Mouse (Mus musculus) stomach, embryonic 16.5 days (tissue): Measurements from ENCODE around the gene Chtop. TPM values are rescaled to one million over a fixed set of nuclear protein-coding genes. Genes with fewer than 3 reads are reported as not detected.

Experiments used
- ATAC-seq: fragments of 200-750 bp; cut with Nextera tagmentation; 2 replicates; pipeline ENCODE4 v1.8.0; 2017; ENCODE audit warnings: moderate number of reproducible peaks, moderate TSS enrichment; ENCODE audit not compliant: insufficient read depth, low FRiP score
- H3K27ac ChIP-seq: fragments of 300-500 bp; sonication (generic); 2 replicates; pipeline ENCODE4 v1.5.1; 2014; ENCODE audit warnings: low read length
- H3K27me3 ChIP-seq: fragments of 300-500 bp; sonication (generic); 2 replicates; pipeline ENCODE4 v1.6.1; 2014; ENCODE audit warnings: low read length, control low read depth, mixed read lengths; ENCODE audit not compliant: control insufficient read depth, insufficient read depth
- H3K36me3 ChIP-seq: fragments of 300-500 bp; sonication (generic); 2 replicates; pipeline ENCODE4 v1.6.1; 2014; ENCODE audit warnings: low read length; ENCODE audit not compliant: control insufficient read depth, insufficient read depth
- H3K4me1 ChIP-seq: fragments of 300-500 bp; sonication (generic); 2 replicates; pipeline ENCODE4 v1.6.1; 2014; ENCODE audit warnings: low read length, control low read depth, mixed read lengths; ENCODE audit not compliant: control insufficient read depth, insufficient read depth
- H3K4me2 ChIP-seq: fragments of 300-500 bp; sonication (generic); 2 replicates; pipeline ENCODE4 v1.6.1; 2014; ENCODE audit warnings: low read depth, low read length, mixed read lengths
- H3K4me3 ChIP-seq: fragments of 300-500 bp; sonication (generic); replicated peaks from 2 replicates; pipeline ENCODE4 v1.5.1; 2014; ENCODE audit warnings: mild to moderate bottlenecking, low read length
- H3K9ac ChIP-seq: fragments of 300-500 bp; sonication (generic); 2 replicates; pipeline ENCODE4 v1.6.1; 2014; ENCODE audit warnings: low read length
- H3K9me3 ChIP-seq: fragments of 300-500 bp; sonication (generic); replicated peaks from 2 replicates; pipeline ENCODE4 v1.6.1; 2016; ENCODE audit warnings: low read length, control low read depth; ENCODE audit not compliant: control insufficient read depth
- WGBS: fragments of 180-500 bp; shearing (Covaris S2); extraction: QIAGEN DNeasy Blood & Tissue Kit; methylation state at CpG from one replicate; pipeline ENCODE4 v1.1.7; 2014; 5-methylcytosine and 5-hydroxymethylcytosine counted together
- polyA plus RNA-seq: library from polyadenylated mRNA; unstranded; fragments of >200 nt; fragmentation: Nextera tagmentation; extraction: Ambion mirVana; gene quantifications from 2 replicates; pipeline ENCODE4 v1.2.1, GENCODE M21; 2015

Chtop gene
- polyA plus RNA-seq, 1 experiment from 2014 or later = 105 TPM

DNA sequence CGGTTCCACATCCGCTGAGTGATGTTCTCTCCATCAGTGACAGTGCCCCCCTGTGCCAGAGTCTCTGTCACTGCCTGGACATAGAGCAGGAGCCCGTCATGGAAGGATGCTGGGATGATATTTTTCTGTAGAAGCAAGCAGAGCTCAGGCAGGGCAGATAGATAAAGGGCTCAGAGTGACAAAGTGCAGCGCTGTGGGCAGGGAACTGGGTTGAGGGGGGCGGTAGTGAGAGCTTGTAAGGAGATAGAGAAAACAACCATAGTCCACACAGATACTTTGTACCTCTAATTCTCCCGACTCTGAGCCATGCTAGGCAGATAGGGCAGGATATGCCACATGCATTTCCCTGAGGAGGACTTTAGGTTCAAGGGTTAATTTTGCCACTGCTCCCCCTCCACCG lies 46.7 kb downstream of the Chtop start:
- Histone ChIP-seq H3K4me2 (no peak overlapping the region), H3K4me1 (peaks cover 6% of the 10 kb centered on the region; the same call in 1 of the 2 replicates), H3K36me3 (no peaks in the 10 kb centered on the region), H3K9me3 (no peaks in the 10 kb centered on the region), H3K27me3 (peaks cover 22% of the 10 kb centered on the region), H3K27ac (no peak overlapping the region), H3K4me3 (no peak overlapping the region), H3K9ac (no peak overlapping the region)
- ATAC-seq = no peak
- WGBS = 34% methylated on average over 7 of the region's 7 CpGs

GRCm38 (mm10) chr3:90461935-90462334 lies 47.4 kb downstream of the Chtop start:
- Histone ChIP-seq H3K27ac (no peak overlapping the region), H3K4me1 (peaks cover 6% of the 10 kb centered on the region; the same call in 1 of the 2 replicates), H3K4me2 (no peak overlapping the region), H3K4me3 (no peak overlapping the region), H3K9me3 (no peaks in the 10 kb centered on the region), H3K36me3 (no peaks in the 10 kb centered on the region), H3K9ac (no peak overlapping the region), H3K27me3 (peaks cover 22% of the 10 kb centered on the region)
- ATAC-seq = no peak
- 92% methylated on average over 3 of the region's 3 CpGs for WGBS

DNA sequence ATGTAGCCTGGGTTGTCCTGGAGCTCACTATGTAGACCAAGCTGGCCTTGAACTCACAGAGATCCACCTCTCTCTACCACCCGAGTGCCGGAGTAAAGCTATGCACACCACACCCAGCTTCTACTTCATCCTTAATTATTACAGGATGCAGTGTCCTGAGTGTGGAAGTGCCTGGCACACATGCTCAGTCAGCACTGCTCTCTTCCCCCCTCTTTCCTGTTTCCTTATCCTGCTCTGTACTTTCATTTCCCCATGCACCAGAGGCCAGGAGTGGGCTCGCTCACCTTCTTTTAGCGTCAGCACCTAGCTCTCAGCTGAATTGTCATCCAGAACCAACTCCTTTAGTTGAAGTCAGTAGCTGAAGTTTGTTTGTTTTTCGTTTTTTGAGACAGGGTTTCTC lies 49.0 kb downstream of the Chtop start:
- no peaks in the 10 kb centered on the region for H3K36me3 ChIP-seq
- 68% methylated on average over 5 of the region's 5 CpGs for WGBS
- H3K27me3 ChIP-seq = peaks cover 19% of the 10 kb centered on the region
- no peak for ATAC-seq
- H3K9me3 ChIP-seq = no peaks in the 10 kb centered on the region
- H3K9ac ChIP-seq = no peak overlapping the region
- no peak overlapping the region for H3K4me2 ChIP-seq
- peaks cover 3% of the 10 kb centered on the region; the same call in 1 of the 2 replicates for H3K4me1 ChIP-seq
- no peak overlapping the region for H3K4me3 ChIP-seq
- H3K27ac ChIP-seq = no peak overlapping the region

DNA sequence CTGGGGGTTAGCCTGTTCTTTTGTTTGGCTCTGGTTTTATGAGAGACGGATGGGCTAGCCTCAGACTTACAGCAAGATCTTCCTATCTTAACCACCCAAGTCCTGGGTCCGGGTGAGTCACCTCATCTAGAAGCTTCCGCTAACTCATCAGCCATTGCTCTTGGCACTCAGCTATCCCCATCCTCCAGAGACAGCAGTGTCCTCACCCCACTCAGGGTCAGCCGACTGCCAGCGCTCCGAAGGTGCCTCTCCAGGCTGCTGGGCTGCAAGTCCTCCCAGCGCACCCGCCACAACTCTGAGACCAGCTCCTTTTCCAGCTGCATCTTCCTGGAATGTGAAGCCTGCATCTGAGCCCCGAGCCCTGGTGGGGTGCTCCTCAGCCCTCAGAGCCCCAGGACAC lies 49.6 kb downstream of the Chtop start:
- peaks cover 13% of the 10 kb centered on the region for H3K27me3 ChIP-seq
- 0 out of 2 replicates have a peak, but pooled peaks cover under 1% of the 10 kb centered on the region for H3K4me1 ChIP-seq
- no peak for ATAC-seq
- WGBS = 74% methylated on average over 9 of the region's 9 CpGs
- H3K4me2 ChIP-seq = no peak overlapping the region
- no peak overlapping the region for H3K4me3 ChIP-seq
- H3K27ac ChIP-seq = no peak overlapping the region
- H3K9ac ChIP-seq = no peak overlapping the region
- no peaks in the 10 kb centered on the region for H3K9me3 ChIP-seq
- H3K36me3 ChIP-seq = no peaks in the 10 kb centered on the region

- H3K4me2 ChIP-seq = no peak overlapping the region
- 81% methylated on average over 14 of the region's 14 CpGs for WGBS
These were observed 54.4 kb downstream of the Chtop start for GRCm38 (mm10) chr3:90454931-90455330.

GRCm38 (mm10) chr3:90451396-90452095 lies 57.8 kb downstream of the Chtop start:
- Histone ChIP-seq H3K4me1 (peaks cover 9% of the 10 kb centered on the region), H3K9me3 (no peaks in the 10 kb centered on the region), H3K36me3 (no peaks in the 10 kb centered on the region), H3K9ac (no peak overlapping the region), H3K4me2 (0 out of 2 replicates have a peak overlapping the region, but pooled peaks have one; percentile 26), H3K27me3 (no peaks in the 10 kb centered on the region), H3K4me3 (no peak overlapping the region), H3K27ac (no peak overlapping the region; the same call in 1 of the 2 replicates)
- 43% methylated on average over 10 of the region's 10 CpGs for WGBS
- ATAC-seq = no peak

More at GRCm38 (mm10) chr3:90454931-90455330, 54.4 kb downstream of the Chtop start:
- Histone ChIP-seq H3K36me3 (no peaks in the 10 kb centered on the region), H3K9ac (no peak overlapping the region), H3K4me1 (peaks cover 3% of the 10 kb centered on the region; the same call in 1 of the 2 replicates), H3K4me3 (no peak overlapping the region), H3K9me3 (no peaks in the 10 kb centered on the region), H3K27me3 (no peaks in the 10 kb centered on the region), H3K27ac (no peak overlapping the region)
- ATAC-seq = no peak

GRCm38 (mm10) chr3:90450874-90451273 lies 58.4 kb downstream of the Chtop start:
- Histone ChIP-seq H3K27me3 (no peaks in the 10 kb centered on the region), H3K4me3 (no peak overlapping the region), H3K9me3 (no peaks in the 10 kb centered on the region), H3K27ac (no peak overlapping the region; the same call in 1 of the 2 replicates), H3K9ac (no peak overlapping the region), H3K4me1 (peaks cover 9% of the 10 kb centered on the region), H3K36me3 (no peaks in the 10 kb centered on the region), H3K4me2 (0 out of 2 replicates have a peak overlapping the region, but pooled peaks have one; percentile 26)
- ATAC-seq = no peak
- WGBS = 26% methylated on average over 12 of the region's 12 CpGs

Other genes starting within 250 kb of the Chtop start
- 3.8 and 4.3 TPM in 2 replicates for gene Dennd4b, start 244.3 kb downstream of the Chtop start, polyA plus RNA-seq
- 8.1 and 8.2 TPM in 2 replicates for gene Gatad2b, start 216.3 kb downstream of the Chtop start, polyA plus RNA-seq
- 10.1 TPM in 2 replicates for gene Slc27a3, start 119.6 kb downstream of the Chtop start, polyA plus RNA-seq
- gene Ints3, start 75.9 kb downstream of the Chtop start, polyA plus RNA-seq = 22.4 and 23.0 TPM in 2 replicates
- gene Npr1, start 43.6 kb downstream of the Chtop start, polyA plus RNA-seq = 5.9 and 6.4 TPM in 2 replicates
- 137 and 147 TPM in 2 replicates for gene Ilf2, start 33.4 kb downstream of the Chtop start, polyA plus RNA-seq
- 77.5 and 79.1 TPM in 2 replicates for gene Snapin, start 18.5 kb downstream of the Chtop start, polyA plus RNA-seq
- gene S100a1, start 4.9 kb upstream of the Chtop start, polyA plus RNA-seq = 85.3 and 99.1 TPM in 2 replicates
- 37.3 and 44.1 TPM in 2 replicates for gene S100a13, start 4.9 kb upstream of the Chtop start, polyA plus RNA-seq
- 149 and 199 TPM in 2 replicates for gene S100a14, start 17.4 kb upstream of the Chtop start, polyA plus RNA-seq
- 407 and 487 TPM in 2 replicates for gene S100a16, start 27.8 kb upstream of the Chtop start, polyA plus RNA-seq
- 2.6 and 5.0 TPM in 2 replicates for gene S100a3, start 51.1 kb upstream of the Chtop start, polyA plus RNA-seq
- 0.93 and 1.3 TPM in 2 replicates for gene S100a2, start 80.7 kb upstream of the Chtop start, polyA plus RNA-seq
- gene Gm42674, start 92.4 kb upstream of the Chtop start, polyA plus RNA-seq = not detected in 2 replicates
- gene S100a4, start 94.3 kb upstream of the Chtop start, polyA plus RNA-seq = 12.5 and 15.1 TPM in 2 replicates
- 4.5 and 5.2 TPM in 2 replicates for gene S100a5, start 99.0 kb upstream of the Chtop start, polyA plus RNA-seq
- 820 and 892 TPM in 2 replicates for gene S100a6, start 103.4 kb upstream of the Chtop start, polyA plus RNA-seq
- gene S100a7a, start 144.5 kb upstream of the Chtop start, polyA plus RNA-seq = 9.8 and 29.5 TPM in 2 replicates
- gene S100a8, start 159.5 kb upstream of the Chtop start, polyA plus RNA-seq = 235 and 367 TPM in 2 replicates
- 151 and 235 TPM in 2 replicates for gene S100a9, start 186.2 kb upstream of the Chtop start, polyA plus RNA-seq
- 0.06 and 0.36 TPM in 2 replicates for gene Pglyrp4, start 217.4 kb upstream of the Chtop start, polyA plus RNA-seq